Mouse (Mus musculus) spleen, adult 2 months (tissue): ENCODE data around the gene Spin1.

ENCODE experiments used
- CTCF ChIP-seq: fragments of 200-500 bp; IDR thresholded peaks from 2 replicates; pipeline ENCODE4 v1.5.1; 2011; ENCODE audit warnings: mild to moderate bottlenecking, inconsistent platforms; ENCODE audit not compliant: insufficient read depth, insufficient read length, insufficient replicate concordance; ENCODE audit errors: extremely low read depth
- POLR2A ChIP-seq: fragments of 200-500 bp; IDR thresholded peaks from 2 replicates; pipeline ENCODE4 v1.6.1; 2011; ENCODE audit warnings: low read depth, low read length, inconsistent platforms

GRCm38 (mm10) chr13:51095196-51095715 lies 5.4 kb upstream of the Spin1 start:
- no peak for TF ChIP-seq CTCF
- TF ChIP-seq POLR2A = no peak
